Mouse (Mus musculus): ENCODE measurements around the gene Ttc24. TPM values are rescaled to one million over a fixed set of nuclear protein-coding genes. Genes with fewer than 3 reads are reported as not detected.
A peak's percentile ranks its signal among the peaks of the same experiment; 100 is the strongest.

Ttc24 gene
- total and polyA plus RNA-seq, 3 experiments: not detected

- dilution Hi-C loops (cut with MboI; ENCODE audit: extremely low pct_ligation_motif_present, extremely low pct_unique_long_range_greater_than_20kb, low sequenced_read_pairs) (no loop called here), in situ Hi-C loops (cut with MboI; ENCODE audit: low pct_ligation_motif_present, low pct_unique_long_range_greater_than_20kb, low sequenced_read_pairs) (no loop called here)
- TF ChIP-seq POLR2AphosphoS2 (IDR thresholded peaks at IDR 0.05; ENCODE audit: low read depth, low read length) (0 out of 2 replicates have a peak, but pooled peaks have one; percentile 1), MYC (IDR thresholded peaks at IDR 0.05; ENCODE audit: low read depth, low read length) (no peak)
- Histone ChIP-seq H3K9ac (ENCODE audit: insufficient read depth, low read depth) (no peak overlapping the region; the same call in 1 of the 2 replicates), H3K4me1 (ENCODE audit: control insufficient read depth in 1 of 2, insufficient read depth in 2 of 2) (peaks cover 4 to 20% of the 10 kb centered on the region in 2 experiments), H3K36me3 (replicated peaks in 1 of 2; ENCODE audit: control insufficient read depth in 1 of 2, insufficient read depth in 1 of 2, low read length in 1 of 2) (peaks cover 42 to 52% of the 10 kb centered on the region in 2 experiments), H3K27me3 (replicated peaks) (peaks cover 5% of the 10 kb centered on the region), H3K9me3 (replicated peaks; ENCODE audit: low read length) (no peaks in the 10 kb centered on the region), H3K4me3 (replicated peaks in 1 of 3; ENCODE audit: low read depth in 2 of 3, low read length in 2 of 3, poor library complexity in 1 of 3) (peak overlapping the region in 1 of 3 experiments; percentile 7), H3K4me2 (ENCODE audit: insufficient read depth, low read depth, poor library complexity, severe bottlenecking) (peak overlapping the region; percentile 58), H3K79me2 (replicated peaks; ENCODE audit: control insufficient read depth, extremely low read depth, insufficient read depth, poor library complexity, severe bottlenecking) (no peaks in the 10 kb centered on the region), H3K27ac (ENCODE audit: insufficient read depth, low read depth) (no peak overlapping the region)
- DNase-seq (ENCODE audit: extremely low read depth): no peak
Observed at GRCm38 (mm10) chr3:88057030-88057429, 21.1 kb downstream of the Ttc24 start.

- TF ChIP-seq JUND (conservative IDR thresholded peaks at IDR 0.05; ENCODE audit: low read depth, low read length): no peak
- TF ChIP-seq CTCF (conservative IDR thresholded peaks at IDR 0.05 in 1 of 2, IDR thresholded peaks at IDR 0.05 in 1 of 2; ENCODE audit: low read depth in 2 of 2, low read length in 2 of 2): no peak
- TF ChIP-seq ZMIZ1 (IDR thresholded peaks at IDR 0.05; ENCODE audit: low read depth, low read length): no peak
- TF ChIP-seq ZNF384 (IDR thresholded peaks at IDR 0.05; ENCODE audit: low read depth, low read length): no peak
- no peak for TF ChIP-seq CHD2 (IDR thresholded peaks at IDR 0.05; ENCODE audit: low read length)
- no peak for TF ChIP-seq E2F4 (IDR thresholded peaks at IDR 0.05; ENCODE audit: insufficient replicate concordance, low read depth, low read length)
- TF ChIP-seq ZKSCAN1 (IDR thresholded peaks at IDR 0.05; ENCODE audit: borderline replicate concordance, low read depth, low read length): no peak
- no peak for TF ChIP-seq TBP (conservative IDR thresholded peaks at IDR 0.05; ENCODE audit: low read depth, low read length)
- no peak for TF ChIP-seq RAD21 (IDR thresholded peaks at IDR 0.05; ENCODE audit: low read depth, low read length)
- no peak for TF ChIP-seq HCFC1 (IDR thresholded peaks at IDR 0.05; ENCODE audit: low read depth, low read length)
- no peak for TF ChIP-seq EP300 (IDR thresholded peaks at IDR 0.05; ENCODE audit: low read length)
- TF ChIP-seq ETS1 (conservative IDR thresholded peaks at IDR 0.05; ENCODE audit: low read depth, low read length): no peak
- TF ChIP-seq KAT2A (IDR thresholded peaks at IDR 0.05; ENCODE audit: insufficient replicate concordance, low read length): no peak
- TF ChIP-seq TCF12 (IDR thresholded peaks at IDR 0.05; ENCODE audit: low read depth, low read length): no peak
- no peak for TF ChIP-seq BHLHE40 (IDR thresholded peaks at IDR 0.05; ENCODE audit: low read depth, low read length)
- dilution Hi-C loops (cut with MboI; ENCODE audit: extremely low pct_ligation_motif_present, extremely low pct_unique_long_range_greater_than_20kb, low sequenced_read_pairs): no loop called here
- Histone ChIP-seq H3K27ac (ENCODE audit: insufficient read depth, low read depth) (no peak overlapping the region), H3K4me3 (replicated peaks in 1 of 3; ENCODE audit: low read depth in 2 of 3, low read length in 2 of 3, poor library complexity in 1 of 3) (no peak overlapping the region), H3K27me3 (replicated peaks) (no peaks in the 10 kb centered on the region), H3K79me2 (replicated peaks; ENCODE audit: control insufficient read depth, extremely low read depth, insufficient read depth, poor library complexity, severe bottlenecking) (peaks cover 54% of the 10 kb centered on the region), H3K36me3 (replicated peaks in 1 of 2; ENCODE audit: control insufficient read depth in 1 of 2, insufficient read depth in 1 of 2, low read length in 1 of 2) (peaks cover 59 to 90% of the 10 kb centered on the region in 2 experiments), H3K4me2 (ENCODE audit: insufficient read depth, low read depth, poor library complexity, severe bottlenecking) (no peak overlapping the region), H3K9me3 (replicated peaks; ENCODE audit: low read length) (no peaks in the 10 kb centered on the region), H3K4me1 (ENCODE audit: control insufficient read depth in 1 of 2, insufficient read depth in 2 of 2) (peaks cover 3 to 10% of the 10 kb centered on the region in 2 experiments; a peak in 2 of 4 replicates), H3K9ac (ENCODE audit: insufficient read depth, low read depth) (no peak overlapping the region)
- no peak for DNase-seq (ENCODE audit: extremely low read depth)
- in situ Hi-C loops (cut with MboI; ENCODE audit: low pct_ligation_motif_present, low pct_unique_long_range_greater_than_20kb, low sequenced_read_pairs): no loop called here
Observed at GRCm38 (mm10) chr3:88049532-88049931, 28.6 kb downstream of the Ttc24 start.

Measured in CH12.LX (cell line).